Mouse (Mus musculus) adrenal gland, postnatal 0 days (tissue): ENCODE measurements around the gene Gm42957. TPM values are rescaled to one million over a fixed set of nuclear protein-coding genes. Genes with fewer than 3 reads are reported as not detected.

Experiments
- polyA plus RNA-seq: library from polyadenylated mRNA; unstranded; fragments of >200 nt; fragmentation: Nextera tagmentation; extraction: Ambion mirVana; gene quantifications from 2 replicates; pipeline ENCODE4 v1.2.1, GENCODE M21; 2015

Gm42957 gene
- 0.06 TPM in 1 of 2 replicates, not detected in the other for polyA plus RNA-seq

GRCm38 (mm10) chr3:96634928-96635879 lies at the start of gene Gm42957, which contains the start of gene Pex11b:
Gene Gm42957 (plus strand): TSS chr3:96635474.
Gene Pex11b (plus strand): TSS chr3:96635376.

DNA sequence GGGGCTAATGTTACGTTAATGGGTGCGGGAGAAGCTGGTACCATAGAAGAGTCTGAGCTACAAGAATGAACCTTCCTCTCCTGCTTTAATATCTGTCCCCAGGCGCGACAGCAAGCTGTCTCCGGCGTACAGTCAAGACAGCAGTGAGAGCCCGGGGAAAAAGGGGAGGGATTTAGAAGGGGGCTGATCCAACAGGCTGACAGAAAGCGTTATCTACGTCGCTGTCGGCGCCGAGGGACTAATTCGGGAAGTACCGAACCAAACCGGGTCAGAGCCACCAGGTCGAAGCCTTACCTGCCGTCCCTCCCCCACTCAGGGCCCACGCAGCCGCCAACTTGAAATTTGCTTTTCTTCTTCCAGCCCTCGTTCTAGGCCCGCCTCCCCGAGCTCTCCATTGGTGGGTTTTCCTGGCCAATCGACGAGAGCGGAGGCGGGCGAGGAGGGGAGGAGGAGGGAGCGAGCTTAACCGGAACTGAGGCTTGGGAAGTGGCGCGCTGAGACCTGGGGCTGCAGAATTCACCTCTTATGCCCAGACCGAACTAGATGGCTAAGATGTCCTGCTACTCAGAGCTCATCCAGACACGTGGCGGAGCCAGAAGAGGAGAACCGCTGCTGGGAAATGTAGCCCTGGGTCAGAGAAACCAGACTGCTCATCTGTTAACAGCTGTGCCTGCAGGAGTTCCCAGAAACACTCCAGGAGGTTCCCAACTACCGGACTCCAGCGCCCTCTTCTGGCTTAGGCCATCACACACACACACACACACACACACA lies 41.3 kb upstream of the Gm42957 start, which contains the start of gene Polr3gl:
Gene Polr3gl, minus strand, starts transcription at position 392 of the 771 bp plus-strand sequence.

GRCm38 (mm10) chr3:96596228-96596707 lies 39.0 kb upstream of the Gm42957 start, which contains the start of gene Ankrd34a:
Gene Ankrd34a (plus strand): TSS chr3:96596636.

GRCm38 (mm10) chr3:96600639-96601250 lies 34.5 kb upstream of the Gm42957 start, which contains the start of gene Lix1l:
Gene Lix1l (plus strand): TSS chr3:96601149.

GRCm38 (mm10) chr3:96629729-96630600 lies 5.3 kb upstream of the Gm42957 start, which contains the start of gene Rbm8a:
Gene Rbm8a (plus strand): TSS chr3:96629933.

GRCm38 (mm10) chr3:96645018-96645649 lies 9.9 kb downstream of the Gm42957 start, which contains the start of gene Itga10:
Gene Itga10 (plus strand): TSS chr3:96645584.

DNA sequence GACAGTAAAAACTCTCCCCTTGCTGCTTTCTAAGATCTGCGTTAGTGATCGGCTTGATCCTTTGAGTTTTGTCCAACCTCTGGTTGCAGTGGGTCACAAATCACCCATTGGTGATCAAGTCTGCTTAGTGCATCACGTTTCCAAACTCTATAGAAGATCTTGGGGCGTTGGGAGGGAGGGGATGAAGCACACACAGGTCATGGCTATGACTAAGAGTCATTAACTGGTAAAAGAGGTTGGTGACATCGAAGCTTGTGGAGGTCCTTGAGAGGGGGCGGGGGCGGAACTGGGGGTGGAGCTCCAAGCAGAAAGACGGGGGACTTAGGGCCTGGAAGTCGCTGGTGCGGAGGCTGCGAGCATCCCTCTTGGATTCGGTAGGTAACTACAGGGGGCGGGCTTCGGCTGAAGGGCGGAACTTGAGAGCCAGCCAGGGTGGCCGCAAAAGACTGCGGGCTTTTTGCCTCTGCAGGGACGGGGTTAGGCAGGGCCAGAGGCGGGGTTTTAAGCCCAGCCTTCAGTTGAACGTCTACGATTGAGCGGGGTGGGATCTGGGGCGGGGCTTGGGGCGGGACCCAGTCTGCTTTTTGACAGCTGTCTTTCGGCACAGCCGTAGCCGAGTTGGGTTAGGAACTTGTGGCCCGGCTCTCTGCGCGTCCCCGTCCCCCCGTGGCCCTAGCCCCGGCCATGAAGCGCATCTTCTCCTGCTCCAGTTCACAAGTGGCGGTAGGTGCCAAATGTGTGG lies 34.6 kb downstream of the Gm42957 start, which contains the start of gene Ankrd35:
Gene Ankrd35, plus strand, starts transcription at position 405 of the 742 bp plus-strand sequence.

DNA sequence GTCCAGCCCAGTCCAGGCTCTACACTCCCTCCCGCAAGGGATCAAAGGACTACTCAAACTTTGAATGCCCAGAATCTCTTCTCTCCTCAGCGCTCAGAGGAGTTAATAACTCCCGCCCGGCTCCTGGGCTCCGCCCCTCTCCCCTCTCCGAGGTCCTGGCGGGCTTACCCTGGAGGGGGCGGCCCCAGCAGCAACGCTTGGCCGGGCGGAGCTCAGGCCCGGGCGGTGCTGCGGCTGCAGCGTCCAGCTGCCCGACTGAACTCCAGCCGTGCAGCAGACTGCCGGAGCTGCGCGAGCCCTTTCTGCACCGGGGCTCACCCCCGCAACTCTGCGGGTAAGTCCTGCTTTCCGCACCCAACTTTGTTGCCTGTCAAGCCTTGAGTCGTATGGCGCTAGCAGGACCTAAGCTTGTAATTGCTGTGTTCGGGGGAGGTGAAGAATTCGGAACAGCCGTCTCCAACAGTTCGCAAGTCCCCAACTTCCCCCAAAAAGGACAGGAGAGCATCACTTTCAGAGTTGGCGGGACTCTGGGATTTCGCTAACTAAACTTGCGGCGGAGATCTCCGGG lies 61.0 kb downstream of the Gm42957 start, which contains the start of gene Pias3:
Gene Pias3, plus strand, starts transcription at position 187 of the 568 bp plus-strand sequence.

Other genes with a start within 250 kb of the Gm42957 start
- gene BC107364, start 183.2 kb upstream of the Gm42957 start, polyA plus RNA-seq = not detected in 2 replicates
- gene Hfe2, start 110.3 kb upstream of the Gm42957 start, polyA plus RNA-seq = 0.88 and 1.3 TPM in 2 replicates
- gene Txnip, start 77.5 kb upstream of the Gm42957 start, polyA plus RNA-seq = 428 and 484 TPM in 2 replicates
- 0.54 and 0.76 TPM in 2 replicates for gene Gm16253, start 58.5 kb upstream of the Gm42957 start, polyA plus RNA-seq
- 34.6 and 48.1 TPM in 2 replicates for gene Polr3gl, start 41.3 kb upstream of the Gm42957 start, polyA plus RNA-seq
- gene Ankrd34a, start 38.8 kb upstream of the Gm42957 start, polyA plus RNA-seq = 1.1 and 1.6 TPM in 2 replicates
- gene Lix1l, start 34.3 kb upstream of the Gm42957 start, polyA plus RNA-seq = 6.3 and 7.1 TPM in 2 replicates
- gene Rbm8a, start 5.5 kb upstream of the Gm42957 start, polyA plus RNA-seq = 66.6 and 83.3 TPM in 2 replicates
- gene Pex11b, start 98 bp upstream of the Gm42957 start, polyA plus RNA-seq = 55.1 and 71.8 TPM in 2 replicates
- gene Itga10, start 10.1 kb downstream of the Gm42957 start, polyA plus RNA-seq = 0.84 and 1.3 TPM in 2 replicates
- 1.5 and 2.2 TPM in 2 replicates for gene Ankrd35, start 34.7 kb downstream of the Gm42957 start, polyA plus RNA-seq
- 24.3 and 35.9 TPM in 2 replicates for gene Pias3, start 60.9 kb downstream of the Gm42957 start, polyA plus RNA-seq
- gene Nudt17, start 73.1 kb downstream of the Gm42957 start, polyA plus RNA-seq = 5.5 and 10.6 TPM in 2 replicates
- gene Polr3c, start 92.2 kb downstream of the Gm42957 start, polyA plus RNA-seq = 21.9 and 26.0 TPM in 2 replicates
- gene Rnf115, start 92.2 kb downstream of the Gm42957 start, polyA plus RNA-seq = 36.9 and 51.1 TPM in 2 replicates
- 1.8 and 2.4 TPM in 2 replicates for gene Pdzk1, start 193.8 kb downstream of the Gm42957 start, polyA plus RNA-seq
- 0.06 and 0.15 TPM in 2 replicates for gene Cd160, start 193.9 kb downstream of the Gm42957 start, polyA plus RNA-seq